Mouse (Mus musculus) small intestine, adult 2 months (tissue): ENCODE measurements around the gene Nek4.

ENCODE experiments used
- CTCF ChIP-seq: fragments of 200-500 bp; IDR thresholded peaks from 2 replicates; pipeline ENCODE4 v1.5.1; 2012; ENCODE audit warnings: low read depth, mild to moderate bottlenecking, control low read depth, inconsistent platforms, low read length, moderate library complexity, mixed read lengths; ENCODE audit not compliant: insufficient replicate concordance, insufficient read length; ENCODE audit errors: extremely low read depth
- POLR2A ChIP-seq: fragments of 200-500 bp; IDR thresholded peaks from 2 replicates; pipeline ENCODE4 v1.6.1; 2012; ENCODE audit warnings: low read depth, mild to moderate bottlenecking, control low read depth, inconsistent platforms, low read length, moderate library complexity

GRCm38 (mm10) chr14:30922053-30922670, 29.0 kb upstream of the Nek4 start:
- no peak for TF ChIP-seq CTCF
- no peak for TF ChIP-seq POLR2A
